ENCODE assay signal across 8 mouse cellular contexts in the genomic region with DNA sequence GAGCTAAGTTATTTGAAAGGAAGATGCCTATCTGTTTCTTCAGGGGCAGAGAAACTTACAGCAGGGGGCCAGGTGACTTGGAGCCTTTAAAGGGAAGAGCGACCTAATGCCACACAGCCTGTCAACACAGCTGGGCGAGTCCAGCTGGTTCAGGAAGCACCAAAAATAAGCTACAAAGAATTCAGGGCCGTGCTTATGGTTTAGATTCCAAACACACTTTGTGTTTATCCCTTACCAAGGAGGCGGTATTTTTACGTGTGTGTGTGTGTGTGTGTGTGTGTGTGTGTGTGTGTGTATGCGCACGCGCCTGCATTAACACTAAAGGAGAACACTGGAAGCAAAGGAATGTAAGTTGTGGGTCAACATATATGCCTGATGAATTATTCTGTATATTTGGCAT. TPM values are rescaled to one million over a fixed set of nuclear protein-coding genes. Genes with fewer than 3 reads are reported as not detected.
A peak's percentile ranks its signal among the peaks of the same experiment; 100 is the strongest.
DNase-seq lines count a peak whose midpoint lies in the region; ATAC-seq and TF ChIP-seq lines count a peak whose summit lies in the region.

No protein-coding gene starts in this region.

- peaks cover 32% of the 10 kb centered on the region for H3K4me1 ChIP-seq in heart, embryonic 10.5 days
- peaks cover 2% of the 10 kb centered on the region for H3K4me1 ChIP-seq in ES-Bruce4 (ENCODE audit: control insufficient read depth, insufficient read depth, low read length)
- H3K4me1 ChIP-seq in forebrain, embryonic 10.5 days = peaks cover 33% of the 10 kb centered on the region
- peaks cover 19% of the 10 kb centered on the region for H3K4me1 ChIP-seq in lung, embryonic 15.5 days

- 14% methylated on average over 8 of the region's 8 CpGs for WGBS in heart, embryonic 10.5 days
- 31% methylated on average over 8 of the region's 8 CpGs for WGBS in forebrain, embryonic 10.5 days
- 9% methylated on average over 8 of the region's 8 CpGs for WGBS in lung, embryonic 15.5 days

- no peaks in the 10 kb centered on the region for H3K9me3 ChIP-seq in heart, embryonic 10.5 days
- no peaks in the 10 kb centered on the region for H3K9me3 ChIP-seq in ES-Bruce4 (replicated peaks; ENCODE audit: control insufficient read depth, insufficient read depth, low read length, poor library complexity, severe bottlenecking)
- no peaks in the 10 kb centered on the region for H3K9me3 ChIP-seq in forebrain, embryonic 10.5 days
- no peaks in the 10 kb centered on the region for H3K9me3 ChIP-seq in lung, embryonic 15.5 days

- H3K4me2 ChIP-seq in lung, embryonic 15.5 days = peak overlapping the region; percentile 72

- TF ChIP-seq CTCF in ES-Bruce4 (IDR thresholded peaks at IDR 0.05; ENCODE audit: low read depth, low read length) = no peak

- no peak for TF ChIP-seq EP300 in ES-Bruce4 (IDR thresholded peaks at IDR 0.05; ENCODE audit: insufficient read depth, low read depth, low read length)

- intact Hi-C loops in heart, postnatal 25 days (cut with DNase I) = loop anchor here (2.0 kb wide), 1 partner anchor 64 kb away; a partner anchor contains a TSS

- DNase-seq in heart, embryonic 10.5 days (ENCODE audit: low spot score) = no peak
- DNase-seq in heart, postnatal 25 days (ENCODE audit: low spot score) = no peak
- no peak for DNase-seq in forebrain, embryonic 10.5 days (ENCODE audit: extremely low spot score, low spot score)
- DNase-seq in kidney, adult 18-20 months = peak; percentile 49
- peak; percentile 43 for DNase-seq in skeletal muscle tissue, adult 2 months (ENCODE audit: low read depth, low spot score)
- DNase-seq in layer of hippocampus, adult 9-10 months (ENCODE audit: low spot score) = no peak

- H3K9ac ChIP-seq in ES-Bruce4 (ENCODE audit: low read depth, poor library complexity, severe bottlenecking) = peak overlapping the region; percentile 72
- peak overlapping the region; percentile 75 for H3K9ac ChIP-seq in lung, embryonic 15.5 days

- peak overlapping the region; percentile 83 for H3K4me3 ChIP-seq in heart, embryonic 10.5 days
- peak overlapping the region; percentile 86 for H3K4me3 ChIP-seq in ES-Bruce4 (ENCODE audit: low read depth, low read length)
- H3K4me3 ChIP-seq in forebrain, embryonic 10.5 days = peak overlapping the region; percentile 71
- peak overlapping the region; percentile 70 for H3K4me3 ChIP-seq in lung, embryonic 15.5 days

- H3K27ac ChIP-seq in heart, embryonic 10.5 days = peak overlapping the region; percentile 95
- peak overlapping the region; percentile 65 for H3K27ac ChIP-seq in ES-Bruce4 (ENCODE audit: insufficient read depth, low read length)
- H3K27ac ChIP-seq in forebrain, embryonic 10.5 days = peak overlapping the region; percentile 94
- H3K27ac ChIP-seq in lung, embryonic 15.5 days = peak overlapping the region; percentile 98

- H3K27me3 ChIP-seq in heart, embryonic 10.5 days (ENCODE audit: insufficient read depth, poor library complexity, severe bottlenecking) = no peaks in the 10 kb centered on the region
- H3K27me3 ChIP-seq in ES-Bruce4 (ENCODE audit: control insufficient read depth, insufficient read depth, low read length, poor library complexity, severe bottlenecking) = no peaks in the 10 kb centered on the region
- no peaks in the 10 kb centered on the region for H3K27me3 ChIP-seq in forebrain, embryonic 10.5 days (ENCODE audit: poor library complexity, severe bottlenecking)
- no peaks in the 10 kb centered on the region for H3K27me3 ChIP-seq in lung, embryonic 15.5 days

- ATAC-seq in lung, embryonic 15.5 days (ENCODE audit: borderline replicate concordance, extremely low read depth, low FRiP score, low TSS enrichment) = no peak

- no peak for TF ChIP-seq POLR2A in ES-Bruce4 (IDR thresholded peaks at IDR 0.05; ENCODE audit: insufficient read depth, low read length)

- no peaks in the 10 kb centered on the region for H3K36me3 ChIP-seq in heart, embryonic 10.5 days
- H3K36me3 ChIP-seq in ES-Bruce4 (ENCODE audit: control insufficient read depth, insufficient read depth, low read length, poor library complexity, severe bottlenecking) = no peaks in the 10 kb centered on the region
- H3K36me3 ChIP-seq in forebrain, embryonic 10.5 days (replicated peaks) = 0 out of 2 replicates have a peak, but pooled peaks cover 3% of the 10 kb centered on the region
- no peaks in the 10 kb centered on the region for H3K36me3 ChIP-seq in lung, embryonic 15.5 days

RNA-seq across cellular contexts. Expression of a gene that starts 0.4 kb away (rescaled TPM):
- 26.2 and 27.0 TPM in 2 replicates for polyA plus RNA-seq in heart, embryonic 10.5 days (2016; fragmentation: Nextera tagmentation; extraction: Ambion mirVana)
- total RNA-seq in heart, postnatal 25 days (2021) = 10 to 100 TPM; 20.2 to 23.4 TPM
- polyA plus RNA-seq in ES-Bruce4 (2011; ENCODE audit: insufficient read depth, insufficient read length, low read depth, missing spikeins) = 43.6 and 48.0 TPM in 2 replicates
- 27.2 and 27.9 TPM in 2 replicates for polyA plus RNA-seq in forebrain, embryonic 10.5 days (2016; fragmentation: Nextera tagmentation; extraction: Ambion mirVana)
- polyA plus RNA-seq in lung, embryonic 15.5 days (2015; fragmentation: Nextera tagmentation; extraction: Ambion mirVana) = 38.1 and 41.6 TPM in 2 replicates

RNA-seq across cellular contexts. Expression of a gene that starts 1.1 kb away (rescaled TPM):
- 30.7 and 31.1 TPM in 2 replicates for polyA plus RNA-seq in heart, embryonic 10.5 days (2016; fragmentation: Nextera tagmentation; extraction: Ambion mirVana)
- 10 to 100 TPM; 22.1 to 22.8 TPM for total RNA-seq in heart, postnatal 25 days (2021)
- polyA plus RNA-seq in ES-Bruce4 (2011; ENCODE audit: insufficient read depth, insufficient read length, low read depth, missing spikeins) = 42.9 and 43.9 TPM in 2 replicates
- polyA plus RNA-seq in forebrain, embryonic 10.5 days (2016; fragmentation: Nextera tagmentation; extraction: Ambion mirVana) = 26.2 and 26.9 TPM in 2 replicates
- polyA plus RNA-seq in lung, embryonic 15.5 days (2015; fragmentation: Nextera tagmentation; extraction: Ambion mirVana) = 21.0 and 23.9 TPM in 2 replicates

RNA-seq across cellular contexts. Expression of a gene that starts 26.2 kb away (rescaled TPM):
- 1.6 and 2.5 TPM in 2 replicates for polyA plus RNA-seq in heart, embryonic 10.5 days (2016; fragmentation: Nextera tagmentation; extraction: Ambion mirVana)
- total RNA-seq in heart, postnatal 25 days (2021) = under 1 TPM; 0.52 to 0.59 TPM
- 1.9 and 2.0 TPM in 2 replicates for polyA plus RNA-seq in ES-Bruce4 (2011; ENCODE audit: insufficient read depth, insufficient read length, low read depth, missing spikeins)
- 1.8 and 1.9 TPM in 2 replicates for polyA plus RNA-seq in forebrain, embryonic 10.5 days (2016; fragmentation: Nextera tagmentation; extraction: Ambion mirVana)
- 1.6 and 2.3 TPM in 2 replicates for polyA plus RNA-seq in lung, embryonic 15.5 days (2015; fragmentation: Nextera tagmentation; extraction: Ambion mirVana)

RNA-seq across cellular contexts. Expression of a gene that starts 29.8 kb away (rescaled TPM):
- 0.22 and 0.43 TPM in 2 replicates for polyA plus RNA-seq in heart, embryonic 10.5 days (2016; fragmentation: Nextera tagmentation; extraction: Ambion mirVana)
- not detected for total RNA-seq in heart, postnatal 25 days (2021)
- polyA plus RNA-seq in ES-Bruce4 (2011; ENCODE audit: insufficient read depth, insufficient read length, low read depth, missing spikeins) = 4.1 and 4.8 TPM in 2 replicates
- 0.38 and 0.42 TPM in 2 replicates for polyA plus RNA-seq in forebrain, embryonic 10.5 days (2016; fragmentation: Nextera tagmentation; extraction: Ambion mirVana)
- polyA plus RNA-seq in lung, embryonic 15.5 days (2015; fragmentation: Nextera tagmentation; extraction: Ambion mirVana) = 4.0 and 4.1 TPM in 2 replicates

RNA-seq across cellular contexts. Expression of a gene that starts 33.8 kb away (rescaled TPM):
- polyA plus RNA-seq in heart, embryonic 10.5 days (2016; fragmentation: Nextera tagmentation; extraction: Ambion mirVana) = 147 TPM in 2 replicates
- total RNA-seq in heart, postnatal 25 days (2021) = 10 to 100 TPM; 35.9 to 40.4 TPM
- polyA plus RNA-seq in ES-Bruce4 (2011; ENCODE audit: insufficient read depth, insufficient read length, low read depth, missing spikeins) = 99.9 and 103 TPM in 2 replicates
- polyA plus RNA-seq in forebrain, embryonic 10.5 days (2016; fragmentation: Nextera tagmentation; extraction: Ambion mirVana) = 119 and 130 TPM in 2 replicates
- 201 and 203 TPM in 2 replicates for polyA plus RNA-seq in lung, embryonic 15.5 days (2015; fragmentation: Nextera tagmentation; extraction: Ambion mirVana)

Comparison
In these comparisons a context has a peak if more than half of its experiments do, and no peak if none do; other contexts are left out.
1. DNase-seq: peak in kidney, adult 18-20 months (single experiment) and skeletal muscle tissue, adult 2 months (single experiment); none in heart, embryonic 10.5 days (single experiment), heart, postnatal 25 days (single experiment), forebrain, embryonic 10.5 days (single experiment) and layer of hippocampus, adult 9-10 months (single experiment).
2. Peak in every context shown above with its lines, with median percentiles within 50 percentile points of each other: H3K27ac ChIP-seq and H3K4me3 ChIP-seq.